14 mouse cellular contexts compared by ENCODE assay signal in genomic region chr11:77468397-77468796, GRCm38 (mm10). TPM values are rescaled to one million over a fixed set of nuclear protein-coding genes. Genes with fewer than 3 reads are reported as not detected.
DNase-seq lines count a peak whose midpoint lies in the region; ATAC-seq and TF ChIP-seq lines count a peak whose summit lies in the region.
"Had no signal": no experiment of that assay in that cellular context is flagged by ENCODE, and none has a peak within 500 bp of the region (broad histone marks: within the 10 kb centered on the region; RNA-seq: fewer than 3 reads in every experiment).

No protein-coding gene starts in this region.

- peaks cover 8% of the 10 kb centered on the region for H3K36me3 ChIP-seq in megakaryocyte, embryonic 14.5 days (replicated peaks; ENCODE audit: low read length)
- peaks cover 0 to 3% of the 10 kb centered on the region in 2 experiments for H3K36me3 ChIP-seq in CH12.LX (replicated peaks in 1 of 2; ENCODE audit: control insufficient read depth in 1 of 2, insufficient read depth in 1 of 2, low read length in 1 of 2)
- H3K36me3 ChIP-seq in MEL (ENCODE audit: control insufficient read depth in 1 of 2, insufficient read depth in 2 of 2, low read length in 2 of 2) = no peaks in the 10 kb centered on the region; a peak in 1 of 4 replicates
- H3K36me3 ChIP-seq: G1E had no signal

- TF ChIP-seq POLR2A in CH12.LX (IDR thresholded peaks at IDR 0.05; ENCODE audit: low read depth, low read length) (no peak), MEL (IDR thresholded peaks at IDR 0.05; ENCODE audit: control insufficient read depth in 1 of 2, insufficient read depth in 1 of 2, low read depth in 1 of 2, low read length in 2 of 2, poor library complexity in 1 of 2) (no peak)

- H3K27ac ChIP-seq in CH12.LX (ENCODE audit: insufficient read depth, low read depth) (no peak overlapping the region), MEL (ENCODE audit: control insufficient read depth, low read depth, low read length) (no peak overlapping the region)
- H3K27ac ChIP-seq: embryonic facial prominence, embryonic 13.5 days; embryonic facial prominence, embryonic 15.5 days; forebrain, embryonic 12.5 days had no signal

- peaks cover 87% of the 10 kb centered on the region for H3K27me3 ChIP-seq in megakaryocyte, embryonic 14.5 days (replicated peaks)
- peaks cover 36% of the 10 kb centered on the region for H3K27me3 ChIP-seq in CH12.LX (replicated peaks)
- H3K27me3 ChIP-seq in MEL (ENCODE audit: control insufficient read depth in 1 of 2, insufficient read depth in 2 of 2, low read length in 2 of 2) = no peaks in the 10 kb centered on the region

- no peaks in the 10 kb centered on the region for H3K9me3 ChIP-seq in megakaryocyte, embryonic 14.5 days
- H3K9me3 ChIP-seq in CH12.LX (replicated peaks; ENCODE audit: low read length) (no peaks in the 10 kb centered on the region), MEL (replicated peaks; ENCODE audit: insufficient read depth, low read length) (no peaks in the 10 kb centered on the region)
- H3K9me3 ChIP-seq: embryonic facial prominence, embryonic 13.5 days; embryonic facial prominence, embryonic 15.5 days; forebrain, embryonic 10.5 days; forebrain, embryonic 12.5 days; G1E had no signal

- no peak overlapping the region for H3K4me2 ChIP-seq in CH12.LX (ENCODE audit: insufficient read depth, low read depth, poor library complexity, severe bottlenecking)

- TF ChIP-seq RAD21 in CH12.LX (IDR thresholded peaks at IDR 0.05; ENCODE audit: low read depth, low read length) (no peak), MEL (IDR thresholded peaks at IDR 0.05; ENCODE audit: low read depth, low read length) (no peak)

- in situ Hi-C loops in CH12.LX (cut with MboI; ENCODE audit: low pct_ligation_motif_present, low pct_unique_long_range_greater_than_20kb, low sequenced_read_pairs) = loop anchor here (25.0 kb wide), 1 partner anchor 481 kb away; the partner anchor contains the start of gene Slc6a4

- TF ChIP-seq CTCF in CH12.LX (conservative IDR thresholded peaks at IDR 0.05 in 1 of 2, IDR thresholded peaks at IDR 0.05 in 1 of 2; ENCODE audit: low read depth in 2 of 2, low read length in 2 of 2) (no peak), MEL (IDR thresholded peaks at IDR 0.05 in 2 of 3, conservative IDR thresholded peaks at IDR 0.05 in 1 of 3; ENCODE audit: control insufficient read depth in 1 of 3, insufficient read depth in 1 of 3, low read depth in 2 of 3, low read length in 3 of 3, poor library complexity in 1 of 3, severe bottlenecking in 1 of 3) (no peak)

- DNase-seq in CH12.LX (ENCODE audit: extremely low read depth) (no peak), MEL (ENCODE audit: low read depth, low spot score) (no peak)
- no peak for DNase-seq in right cerebral cortex, postnatal 14 days

- TF ChIP-seq EP300 in CH12.LX (IDR thresholded peaks at IDR 0.05; ENCODE audit: low read length) (no peak), MEL (IDR thresholded peaks at IDR 0.05; ENCODE audit: low read depth in 1 of 2, low read length in 2 of 2) (no peak)

- H3K4me3 ChIP-seq in megakaryocyte, embryonic 14.5 days (replicated peaks) = peak overlapping the region; percentile 29
- H3K4me3 ChIP-seq in CH12.LX (replicated peaks in 1 of 3; ENCODE audit: low read depth in 2 of 3, low read length in 2 of 3, poor library complexity in 1 of 3) = no peak overlapping the region
- H3K4me3 ChIP-seq in MEL (ENCODE audit: control insufficient read depth in 1 of 2, insufficient read depth in 1 of 2, low read depth in 2 of 2, low read length in 2 of 2) = no peak overlapping the region
- H3K4me3 ChIP-seq: embryonic facial prominence, embryonic 13.5 days; erythroblast, embryonic 14.5 days; forebrain, embryonic 12.5 days had no signal

- no peaks in the 10 kb centered on the region for H3K79me2 ChIP-seq in CH12.LX (replicated peaks; ENCODE audit: control insufficient read depth, extremely low read depth, insufficient read depth, poor library complexity, severe bottlenecking)
- H3K79me2 ChIP-seq in MEL (ENCODE audit: control insufficient read depth, insufficient read depth, low read length, poor library complexity) = no peaks in the 10 kb centered on the region

- no peak for ATAC-seq in megakaryocyte, adult 5-6 weeks (ENCODE audit: poor library complexity, severe bottlenecking)

- H3K4me1 ChIP-seq in megakaryocyte, embryonic 14.5 days = peaks cover 30% of the 10 kb centered on the region
- H3K4me1 ChIP-seq in CH12.LX (ENCODE audit: control insufficient read depth in 1 of 2, insufficient read depth in 2 of 2) (peaks cover 9 to 11% of the 10 kb centered on the region in 2 experiments), MEL (ENCODE audit: control insufficient read depth in 1 of 2, insufficient read depth in 2 of 2, low read length in 2 of 2) (no peaks in the 10 kb centered on the region)

- dilution Hi-C loops in CH12.LX (cut with MboI; ENCODE audit: extremely low pct_ligation_motif_present, extremely low pct_unique_long_range_greater_than_20kb, low sequenced_read_pairs) = no loop called here

- H3K9ac ChIP-seq in CH12.LX (ENCODE audit: insufficient read depth, low read depth) = no peak overlapping the region
- no peak overlapping the region for H3K9ac ChIP-seq in MEL (ENCODE audit: control insufficient read depth, low read depth, low read length, poor library complexity, severe bottlenecking)
- H3K9ac ChIP-seq: embryonic facial prominence, embryonic 15.5 days; forebrain, embryonic 12.5 days had no signal

TF ChIP-seq in CH12.LX, 34 proteins besides CTCF, POLR2A, EP300 and RAD21 (continues in another document):
- TF ChIP-seq MEF2A (IDR thresholded peaks at IDR 0.05; ENCODE audit: borderline replicate concordance, low read depth, low read length) (no peak), GABPA (IDR thresholded peaks at IDR 0.05; ENCODE audit: insufficient replicate concordance, low read depth, low read length) (no peak), MAFK (IDR thresholded peaks at IDR 0.05; ENCODE audit: insufficient replicate concordance, low read length) (peak; percentile 97)

TF ChIP-seq in MEL, 35 proteins besides CTCF, POLR2A, EP300 and RAD21:
- peak; percentile 87 for TF ChIP-seq MAFK (IDR thresholded peaks at IDR 0.05; ENCODE audit: borderline replicate concordance, low read depth, low read length)
- TF ChIP-seq JUND (IDR thresholded peaks at IDR 0.05; ENCODE audit: low read depth, low read length) = no peak

RNA-seq across cellular contexts. Expression of gene Coro6, which starts 6.2 kb away (rescaled TPM):
- polyA plus RNA-seq in megakaryocyte, embryonic 14.5 days (2012; ENCODE audit: insufficient read depth, low replicate concordance) = 0.38 TPM in 1 of 2 replicates, not detected in the other
- total RNA-seq in megakaryocyte, adult 5-6 weeks (2015) = 0.09 and 0.21 TPM in 2 replicates
- total RNA-seq in megakaryocyte, adult 5-6 weeks (2017) = not detected in 2 replicates
- total RNA-seq in CH12.LX (2012; rRNA removed) (0.25 TPM in 1 of 2 replicates, not detected in the other), CH12.LX (2014; rRNA removed) (not detected in 2 replicates), MEL (2012; rRNA removed) (0.04 TPM in 1 of 2 replicates, not detected in the other)
- polyA plus RNA-seq in CH12.LX (2012; ENCODE audit: insufficient read length, low read depth) (0.37 and 0.39 TPM in 2 replicates), MEL (2012; ENCODE audit: insufficient read depth in 1 of 2, insufficient read length in 2 of 2, low read depth in 1 of 2, low replicate concordance in 2 of 2, missing spikeins in 1 of 2) (under 1 TPM in 1 of 2 experiments, not detected in 1; 0.18 TPM)
- total RNA-seq: common myeloid progenitor, adult 5-6 weeks had no signal
- polyA plus RNA-seq: CD4-positive, CD25-positive, alpha-beta regulatory T cell, adult 4 months; erythroblast, embryonic 14.5 days; forebrain, embryonic 16.5 days; G1E had no signal

RNA-seq across cellular contexts. Expression of gene Ankrd13b, which starts 21.1 kb away (rescaled TPM):
- polyA plus RNA-seq in megakaryocyte, embryonic 14.5 days (2012; ENCODE audit: insufficient read depth, low replicate concordance) = 6.7 and 9.3 TPM in 2 replicates
- total RNA-seq in megakaryocyte, adult 5-6 weeks (2015) = 2.0 and 2.1 TPM in 2 replicates
- total RNA-seq in megakaryocyte, adult 5-6 weeks (2017) = 2.8 and 9.1 TPM in 2 replicates
- total RNA-seq in CH12.LX (2012; rRNA removed) (1.7 and 1.9 TPM in 2 replicates), CH12.LX (2014; rRNA removed) (0.53 and 0.55 TPM in 2 replicates), MEL (2012; rRNA removed) (20.9 and 22.6 TPM in 2 replicates)
- polyA plus RNA-seq in CH12.LX (2012; ENCODE audit: insufficient read length, low read depth) (2.7 and 2.8 TPM in 2 replicates), MEL (2012; ENCODE audit: insufficient read depth in 1 of 2, insufficient read length in 2 of 2, low read depth in 1 of 2, low replicate concordance in 2 of 2, missing spikeins in 1 of 2) (10 to 100 TPM in 1 of 2 experiments, not detected in 1; 54.0 TPM)

RNA-seq across cellular contexts. Expression of gene Git1, which starts 25.0 kb away (rescaled TPM):
- 65.1 and 158 TPM in 2 replicates for polyA plus RNA-seq in megakaryocyte, embryonic 14.5 days (2012; ENCODE audit: insufficient read depth, low replicate concordance)
- total RNA-seq in megakaryocyte, adult 5-6 weeks (2015) = 17.6 and 20.0 TPM in 2 replicates
- 12.3 and 18.7 TPM in 2 replicates for total RNA-seq in megakaryocyte, adult 5-6 weeks (2017)
- 28.9 and 30.8 TPM in 2 replicates for total RNA-seq in CH12.LX (2012; rRNA removed)
- 8.0 and 8.8 TPM in 2 replicates for total RNA-seq in CH12.LX (2014; rRNA removed)
- 53.3 and 57.8 TPM in 2 replicates for polyA plus RNA-seq in CH12.LX (2012; ENCODE audit: insufficient read length, low read depth)
- 32.0 and 33.1 TPM in 2 replicates for total RNA-seq in MEL (2012; rRNA removed)
- 10 to 100 TPM in 1 of 2 experiments, not detected in 1; 81.4 TPM for polyA plus RNA-seq in MEL (2012; ENCODE audit: insufficient read depth in 1 of 2, insufficient read length in 2 of 2, low read depth in 1 of 2, low replicate concordance in 2 of 2, missing spikeins in 1 of 2)

RNA-seq across cellular contexts. Expression of gene Abhd15, which starts 46.5 kb away (rescaled TPM):
- polyA plus RNA-seq in megakaryocyte, embryonic 14.5 days (2012; ENCODE audit: insufficient read depth, low replicate concordance) = 2.4 and 4.6 TPM in 2 replicates
- total RNA-seq in megakaryocyte, adult 5-6 weeks (2015) = 6.8 and 8.3 TPM in 2 replicates
- total RNA-seq in megakaryocyte, adult 5-6 weeks (2017) = 13.8 and 17.0 TPM in 2 replicates
- total RNA-seq in CH12.LX (2012; rRNA removed) = 0.38 and 0.63 TPM in 2 replicates
- total RNA-seq in CH12.LX (2014; rRNA removed) = 0.08 and 0.11 TPM in 2 replicates
- polyA plus RNA-seq in CH12.LX (2012; ENCODE audit: insufficient read length, low read depth) = 0.23 and 0.38 TPM in 2 replicates
- total RNA-seq in MEL (2012; rRNA removed) = 1.7 and 1.8 TPM in 2 replicates
- 1 to 10 TPM in 1 of 2 experiments, not detected in 1; 1.9 TPM for polyA plus RNA-seq in MEL (2012; ENCODE audit: insufficient read depth in 1 of 2, insufficient read length in 2 of 2, low read depth in 1 of 2, low replicate concordance in 2 of 2, missing spikeins in 1 of 2)

RNA-seq across cellular contexts. Expression of gene Trp53i13, which starts 47.4 kb away (rescaled TPM):
- 22.3 and 38.9 TPM in 2 replicates for polyA plus RNA-seq in megakaryocyte, embryonic 14.5 days (2012; ENCODE audit: insufficient read depth, low replicate concordance)
- 6.2 and 6.5 TPM in 2 replicates for total RNA-seq in megakaryocyte, adult 5-6 weeks (2015)
- total RNA-seq in megakaryocyte, adult 5-6 weeks (2017) = 5.0 and 5.8 TPM in 2 replicates
- total RNA-seq in CH12.LX (2012; rRNA removed) = 11.1 and 12.8 TPM in 2 replicates
- 6.4 and 6.7 TPM in 2 replicates for total RNA-seq in CH12.LX (2014; rRNA removed)
- 12.6 and 14.9 TPM in 2 replicates for polyA plus RNA-seq in CH12.LX (2012; ENCODE audit: insufficient read length, low read depth)
- total RNA-seq in MEL (2012; rRNA removed) = 6.0 and 6.6 TPM in 2 replicates
- polyA plus RNA-seq in MEL (2012; ENCODE audit: insufficient read depth in 1 of 2, insufficient read length in 2 of 2, low read depth in 1 of 2, low replicate concordance in 2 of 2, missing spikeins in 1 of 2) = 10 to 100 TPM in 1 of 2 experiments, not detected in 1; 12.3 TPM
